Mouse (Mus musculus) layer of hippocampus, postnatal 36 days (tissue): ENCODE results near the gene Ddit4. TPM values are rescaled to one million over a fixed set of nuclear protein-coding genes. Genes with fewer than 3 reads are reported as not detected.

Experiments used
- DNase-seq, 2 experiments: peaks; one replicate each; pipeline ENCODE4 v3.0.0; 2022
- total RNA-seq, 2 experiments: library from RNA; stranded (reverse); gene quantifications; 2 replicates each; pipeline ENCODE4 v1.2.3; 2021

The Ddit4 gene
- total RNA-seq, 2 experiments from 2014 or later, result 89.5 to 96.2 TPM

DNA sequence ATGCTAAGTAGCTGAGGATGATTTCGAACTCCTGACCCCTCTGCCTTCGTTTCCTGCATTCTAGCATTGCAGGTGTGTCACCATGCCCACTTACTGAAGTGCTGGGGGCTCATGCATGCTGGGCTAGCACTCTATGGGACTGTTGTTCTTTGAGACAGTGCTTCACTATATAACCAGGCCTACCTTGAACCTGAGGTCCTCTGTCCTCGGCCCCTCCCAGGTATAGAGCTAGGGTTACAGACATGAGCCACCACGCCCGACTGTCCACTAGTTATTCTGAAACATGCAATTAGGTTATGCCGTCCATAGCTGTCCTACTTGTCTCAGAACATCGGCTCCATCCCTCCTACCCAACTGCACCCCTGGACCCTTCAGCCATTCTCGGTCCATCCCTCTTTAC, 20.2 kb upstream of the Ddit4 start:
- no peak for DNase-seq

DNA sequence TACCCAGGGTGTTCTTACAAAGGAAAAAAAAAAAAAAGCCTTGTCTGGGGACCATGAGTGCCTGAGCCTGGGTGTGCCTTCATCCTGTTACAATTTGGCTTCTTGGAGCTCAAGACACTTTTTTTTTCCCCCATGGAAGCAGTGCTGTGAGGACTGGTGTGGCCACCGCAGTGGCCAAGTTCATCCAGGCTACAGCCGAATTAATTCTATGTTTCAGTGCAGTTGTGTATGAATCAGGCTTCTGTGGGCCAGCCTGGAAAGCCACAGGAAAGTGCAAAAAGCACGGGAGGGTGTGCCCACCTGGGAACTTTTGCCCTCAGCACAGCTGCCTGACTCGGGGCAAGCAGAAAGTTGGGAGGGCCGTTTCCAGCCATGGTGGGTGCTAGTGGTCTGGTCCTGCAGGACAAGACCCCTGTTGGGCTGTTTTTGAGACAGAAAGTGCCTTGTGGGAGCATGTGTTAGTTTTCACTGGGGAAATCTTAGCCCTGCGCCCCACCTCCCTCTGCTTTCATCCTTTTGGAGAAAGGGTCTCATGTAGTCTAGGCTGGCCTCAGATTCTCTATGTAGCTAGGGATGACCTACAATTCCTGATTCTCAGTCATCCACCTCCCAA, 18.9 kb upstream of the Ddit4 start:
- no peak for DNase-seq

- peak; percentile 77 to 83 for DNase-seq
Measured at GRCm38 (mm10) chr10:59969821-59970449, 18.3 kb upstream of the Ddit4 start.

DNA sequence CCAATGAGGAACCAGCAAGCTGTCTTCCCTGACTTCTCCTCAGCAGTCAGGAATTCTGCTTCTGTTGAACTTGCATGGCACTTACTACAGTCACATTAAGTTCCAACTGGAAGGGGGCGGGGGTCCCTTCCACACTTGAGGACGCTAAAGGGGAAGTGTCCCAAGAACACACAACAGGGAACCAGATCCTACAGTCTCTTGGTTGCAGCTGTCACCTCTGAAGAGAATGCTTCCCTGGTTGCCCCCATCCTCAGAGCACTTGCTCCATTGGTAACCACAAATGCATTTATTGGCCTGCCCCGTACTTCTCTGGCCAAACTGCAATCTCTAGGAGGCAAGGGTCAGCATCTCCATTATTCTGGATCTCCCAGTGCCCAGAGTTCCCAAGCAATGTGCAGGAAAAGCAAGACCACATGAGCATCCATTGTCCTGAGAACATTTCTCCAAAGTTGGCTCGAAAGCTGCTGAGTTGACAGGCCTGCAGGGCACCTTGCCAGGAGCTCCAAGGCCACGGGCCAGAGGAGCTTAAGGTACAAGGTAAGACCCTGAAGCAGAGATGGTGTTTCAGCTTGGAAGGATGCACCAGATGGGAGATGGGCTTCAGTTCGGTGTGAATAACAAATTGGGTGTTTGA, 15.8 kb upstream of the Ddit4 start:
- no peak for DNase-seq

DNA sequence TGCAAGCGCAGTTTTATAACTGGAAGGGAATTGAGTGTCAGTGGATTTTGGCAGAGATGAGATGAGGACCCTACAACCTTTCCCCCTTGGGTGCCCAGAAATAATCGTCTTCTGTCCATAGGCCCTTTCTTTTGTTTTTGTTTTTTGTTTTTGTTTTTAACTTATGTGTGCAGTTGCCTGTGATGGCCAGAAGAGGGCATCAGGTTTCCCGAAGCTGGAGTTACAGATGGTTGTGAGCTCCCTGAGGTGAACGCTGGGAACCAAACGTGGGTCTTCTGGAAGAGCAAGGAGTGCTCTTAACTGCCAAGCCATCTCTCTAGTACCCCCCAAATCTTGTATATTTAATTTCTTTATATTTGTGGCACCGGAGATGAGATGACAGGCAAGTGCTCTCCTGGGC, 15.1 kb upstream of the Ddit4 start:
- DNase-seq, result no peak

- no peak for DNase-seq
Measured at GRCm38 (mm10) chr10:59965788-59966187, 14.2 kb upstream of the Ddit4 start.

GRCm38 (mm10) chr10:59965362-59965695, 13.7 kb upstream of the Ddit4 start:
- no peak for DNase-seq

DNA sequence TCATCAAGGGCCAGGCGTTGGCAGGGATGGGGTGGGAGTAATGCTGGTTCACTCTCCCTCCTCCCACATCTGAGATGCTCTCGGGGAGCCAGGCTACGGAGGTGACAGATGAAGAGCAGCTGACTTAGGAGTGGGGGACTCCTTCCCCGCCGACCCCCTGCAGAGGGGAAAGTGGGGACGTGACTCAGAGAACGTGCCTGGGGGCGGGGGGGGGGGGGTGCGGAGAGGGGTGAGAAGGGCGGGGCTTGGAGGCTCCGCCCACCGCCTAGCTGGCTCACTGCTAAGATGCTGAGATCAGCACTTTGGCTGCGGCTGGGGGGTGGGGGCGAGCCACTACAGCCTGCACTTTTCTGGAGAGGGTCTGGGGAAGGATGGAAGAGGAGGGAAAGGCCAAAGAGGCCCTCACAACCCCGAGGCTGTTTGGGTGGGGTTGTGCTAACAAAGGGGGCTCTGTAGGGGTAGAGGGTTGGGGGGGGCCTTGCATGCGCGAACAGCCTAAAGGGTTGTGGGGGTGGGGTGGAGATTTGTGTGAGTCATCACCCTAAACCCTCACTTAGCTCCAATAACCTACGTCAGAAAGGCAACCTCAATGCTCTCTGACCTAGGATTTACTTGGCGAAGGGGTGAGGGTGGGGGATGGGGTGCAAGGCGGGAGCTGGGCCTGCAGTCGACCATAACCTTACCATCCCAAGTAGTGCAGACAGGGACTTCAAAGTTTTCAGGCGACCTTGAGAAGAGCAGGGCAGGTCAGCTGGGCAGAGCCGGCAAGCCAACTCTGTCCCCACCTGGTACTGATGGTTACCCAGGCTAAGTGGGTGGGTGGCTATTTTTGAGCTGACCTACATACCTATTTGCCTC, 13.1 kb upstream of the Ddit4 start:
- DNase-seq, result no peak

DNA sequence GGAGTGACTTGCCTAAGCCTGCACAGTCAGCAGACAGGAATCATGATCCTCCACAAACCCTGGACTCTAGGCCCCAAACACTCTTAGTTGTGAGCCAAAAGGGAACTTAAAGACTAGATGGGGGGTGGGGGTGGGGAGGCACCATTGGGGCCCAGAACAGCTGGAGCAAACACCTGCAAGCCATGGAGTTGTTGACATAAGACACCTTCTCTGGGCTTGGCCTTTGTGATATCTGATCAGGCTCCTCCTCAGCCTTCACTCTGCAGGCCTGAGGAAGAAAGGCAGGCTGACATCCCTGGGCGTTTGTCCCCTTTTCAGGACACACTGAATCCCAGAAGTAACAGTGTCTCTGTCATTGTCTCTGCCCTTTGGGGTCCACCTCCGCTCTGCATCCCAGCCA, 12.0 kb upstream of the Ddit4 start:
- DNase-seq, result no peak

GRCm38 (mm10) chr10:59959517-59959916, 7.9 kb upstream of the Ddit4 start:
- no peak for DNase-seq

GRCm38 (mm10) chr10:59958458-59958857, 6.8 kb upstream of the Ddit4 start:
- DNase-seq, result peak in 1 of 2 experiments; percentile 66

DNA sequence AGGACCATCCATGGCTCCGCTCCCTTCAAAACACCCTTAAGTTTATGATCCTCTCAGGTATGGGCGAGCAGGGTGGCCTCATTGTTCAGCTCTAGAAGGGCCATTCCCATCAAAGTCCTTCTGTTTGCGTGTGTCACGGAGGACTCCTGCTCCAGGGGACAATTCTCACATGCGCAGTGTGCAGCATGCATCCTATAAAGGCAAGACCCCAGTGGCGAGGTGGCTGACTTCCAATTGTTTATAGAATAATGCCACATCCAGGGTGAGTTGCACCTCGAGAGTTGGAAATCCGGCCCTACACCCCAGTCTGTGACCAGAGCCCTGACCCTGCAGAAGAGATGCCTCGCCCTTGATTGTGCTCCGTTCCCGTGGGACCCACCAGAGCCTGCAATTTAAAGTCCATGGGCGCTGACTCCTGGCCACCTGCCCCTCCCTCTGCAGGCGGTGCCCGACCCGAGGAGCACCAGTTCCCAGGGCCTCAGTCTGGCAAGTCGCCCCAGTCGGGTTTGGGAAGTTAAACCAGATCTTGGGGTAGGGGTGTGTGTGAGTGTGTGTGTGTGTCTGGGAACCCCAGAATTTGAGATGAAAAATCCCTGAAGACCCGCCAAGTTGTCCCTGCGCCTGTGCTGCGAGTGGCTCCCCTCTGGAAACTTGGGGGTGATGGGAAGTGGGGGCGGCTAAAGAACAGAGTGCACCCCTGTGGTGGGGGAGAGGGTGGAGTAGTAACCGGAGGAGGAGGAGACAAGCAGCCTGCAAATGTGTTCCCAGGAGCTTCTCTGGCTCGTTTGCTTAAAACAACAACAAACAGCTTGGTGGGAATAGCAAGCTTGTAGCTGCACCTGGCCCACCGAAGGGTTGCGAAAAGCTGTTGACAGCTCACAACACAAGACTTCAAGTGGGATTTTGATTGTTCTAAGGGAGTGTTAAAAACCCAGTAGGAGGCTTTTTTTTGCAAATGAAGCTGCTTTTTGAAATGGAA, 5.8 kb upstream of the Ddit4 start:
- peak in 1 of 2 experiments; percentile 73 for DNase-seq

DNA sequence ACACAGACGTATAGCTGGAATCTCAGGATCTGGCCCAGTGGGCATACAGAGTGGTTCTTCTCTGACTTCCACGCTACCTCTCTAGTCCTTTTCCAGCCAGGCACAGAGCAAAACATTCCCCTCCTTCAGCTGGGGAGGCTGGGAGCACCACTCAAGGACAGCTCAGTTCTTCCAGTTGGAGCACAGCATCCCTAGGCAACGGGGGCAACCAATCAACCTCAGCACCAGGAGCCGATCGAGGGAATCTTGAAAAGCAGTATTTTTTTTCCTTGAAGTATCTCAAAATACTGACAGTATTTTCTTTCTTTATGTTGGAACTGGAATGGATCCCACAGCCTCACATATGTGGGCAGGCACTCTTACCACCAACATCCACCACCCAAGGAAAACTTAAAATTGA, 5.0 kb upstream of the Ddit4 start:
- DNase-seq, result no peak

GRCm38 (mm10) chr10:59953564-59954039, 2.0 kb upstream of the Ddit4 start:
- no peak for DNase-seq

DNA sequence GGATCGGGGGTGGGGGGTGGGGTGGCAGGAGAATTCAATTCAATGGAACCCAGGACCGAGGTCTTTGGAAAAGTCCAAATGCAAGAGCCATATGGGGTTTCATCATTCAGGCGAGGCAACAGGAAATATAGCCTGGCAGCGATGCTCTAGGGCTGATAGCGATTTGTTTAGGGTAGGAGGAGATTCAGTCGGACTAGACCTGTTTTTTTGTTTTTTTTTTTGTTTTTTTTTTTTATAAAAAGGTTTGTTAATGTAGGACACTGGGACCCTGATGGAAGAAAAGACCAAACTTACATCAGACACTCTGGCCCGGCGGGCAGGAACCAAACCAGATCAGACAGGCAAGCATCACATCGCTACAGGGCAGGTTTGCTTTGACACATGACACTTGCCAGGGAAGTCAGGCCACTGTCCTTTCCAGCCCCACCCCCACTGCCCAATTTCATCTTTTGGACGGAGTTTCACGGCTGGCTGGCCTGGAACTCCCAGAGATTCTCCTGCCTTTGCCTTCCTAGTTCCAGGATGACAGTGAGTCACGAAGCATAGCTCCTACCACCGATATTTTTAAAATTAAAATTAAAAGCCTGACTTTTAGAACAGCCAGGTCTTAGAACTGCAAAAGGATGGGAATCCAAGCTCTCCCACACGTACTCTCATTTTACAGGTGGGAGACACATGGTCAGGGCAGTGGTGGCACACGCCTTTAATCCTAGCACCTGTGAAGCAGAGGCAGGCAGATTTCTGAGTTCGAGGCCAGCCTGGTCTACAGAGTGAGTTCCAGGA, 1.3 kb upstream of the Ddit4 start:
- DNase-seq, result no peak

DNA sequence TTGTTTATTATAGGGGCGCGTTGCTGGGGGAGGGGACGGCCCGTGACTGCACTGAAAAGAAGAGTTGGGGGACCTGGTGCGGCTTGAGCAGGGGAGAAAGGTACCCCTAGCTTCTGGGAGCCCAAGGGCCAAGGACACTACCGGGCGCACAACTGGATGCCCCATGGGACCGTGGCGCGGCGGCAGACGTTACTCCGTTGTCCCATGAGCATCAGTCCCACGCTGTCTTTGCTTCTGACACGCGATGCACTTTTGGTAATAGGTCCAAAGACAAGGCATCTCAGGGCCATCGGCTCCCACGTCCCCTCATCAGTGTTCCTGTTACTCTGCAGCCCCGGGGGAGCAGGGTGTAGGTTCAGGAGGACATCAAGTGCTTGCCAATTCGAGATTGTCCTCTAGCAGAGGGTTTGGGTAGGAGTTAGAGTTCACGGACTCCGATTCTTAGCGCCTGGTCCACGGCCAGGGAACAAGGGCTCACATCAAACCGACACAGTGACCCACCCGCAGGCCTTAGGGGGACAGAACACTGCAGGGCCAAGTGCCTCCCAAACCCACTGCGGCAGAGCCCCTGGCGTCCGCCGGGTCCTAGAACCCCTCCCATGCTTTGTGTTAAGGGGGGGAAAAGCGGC, 632 bp upstream of the Ddit4 start:
- DNase-seq, result peak; percentile 76

- peak; percentile 77 to 78 for DNase-seq
Measured at GRCm38 (mm10) chr10:59950716-59951191, 880 bp downstream of the Ddit4 start.

DNA sequence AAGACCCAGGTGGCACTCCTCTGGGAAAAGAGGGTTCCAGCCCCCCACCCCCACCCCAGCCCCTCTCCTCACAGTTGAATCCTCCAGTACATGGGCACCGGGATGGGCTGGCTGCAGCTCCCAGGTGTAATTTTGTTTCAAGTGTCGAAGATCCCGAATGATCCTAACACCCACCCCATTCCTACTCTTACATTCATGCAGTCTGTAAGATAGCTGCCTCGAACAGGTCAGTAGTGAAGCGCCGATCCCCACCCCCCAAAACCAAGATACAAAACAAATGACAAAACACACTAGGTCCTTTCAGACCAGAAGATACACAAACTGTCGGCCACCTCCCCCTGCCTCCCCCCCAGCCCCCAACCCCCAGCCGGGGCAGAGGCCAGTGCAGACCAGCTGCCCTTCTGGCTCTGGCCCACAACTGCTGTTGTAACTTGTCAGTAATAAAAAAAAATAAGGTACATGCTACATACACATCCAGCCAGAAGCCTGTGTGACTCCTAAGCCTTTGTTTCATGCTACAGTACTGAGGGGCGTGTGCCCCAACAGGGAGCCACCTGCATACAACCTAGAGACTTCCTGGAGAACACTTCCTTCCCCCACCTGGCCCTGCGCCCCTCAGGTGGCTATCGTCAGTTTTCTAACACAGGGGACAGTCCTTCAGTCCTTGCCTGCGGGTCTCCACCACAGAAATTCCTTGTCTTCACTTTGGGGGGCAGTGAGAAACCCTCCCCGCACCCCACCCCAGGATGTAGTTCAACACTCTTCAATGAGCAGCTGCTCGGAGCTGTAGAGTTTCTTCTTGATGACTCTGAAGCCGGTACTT, 1.6 kb downstream of the Ddit4 start:
- DNase-seq, result no peak

- no peak for DNase-seq
Measured at GRCm38 (mm10) chr10:59949255-59949648, 2.4 kb downstream of the Ddit4 start.
